Mouse (Mus musculus): ENCODE results near the gene Hoxb7. TPM values are rescaled to one million over a fixed set of nuclear protein-coding genes. Genes with fewer than 3 reads are reported as not detected.

The Hoxb7 gene
- polyA plus RNA-seq, 2 experiments: 2.7 to 4.4 TPM

DNA sequence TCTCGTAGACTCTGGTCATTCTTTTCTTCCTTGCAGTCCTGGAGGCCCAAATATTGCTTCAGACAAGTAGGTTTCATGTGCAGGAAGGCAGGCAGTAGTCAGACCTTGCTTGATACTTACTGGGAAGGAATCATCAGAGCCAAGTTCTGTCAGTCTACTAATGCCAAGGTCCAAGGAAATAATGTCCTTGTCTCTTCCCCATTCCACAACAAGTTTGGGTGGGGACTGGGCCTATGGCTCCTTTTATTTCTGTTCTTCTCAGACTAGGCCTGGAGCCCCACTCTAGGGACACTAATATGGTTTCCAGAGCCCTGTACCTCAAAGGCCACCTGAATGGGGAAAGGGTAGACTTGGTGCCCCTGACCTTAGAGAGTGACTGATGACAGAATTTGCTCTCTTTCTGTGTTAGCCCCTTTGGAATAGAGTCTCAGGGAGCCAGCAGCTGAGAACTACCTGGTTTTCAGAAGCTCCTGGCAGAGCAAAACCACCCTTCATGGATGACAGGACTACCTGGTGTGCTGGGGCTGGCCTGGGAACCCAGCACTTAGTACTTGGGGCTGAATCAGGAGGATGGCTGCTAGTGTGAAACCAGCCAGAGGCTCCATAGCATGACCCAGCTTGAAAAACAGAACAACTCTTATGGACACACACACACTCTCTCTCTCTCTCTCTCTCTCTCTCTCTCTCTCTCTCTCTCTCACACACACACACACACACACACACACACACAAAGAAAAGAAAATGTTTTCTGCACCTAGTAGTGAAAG is 2.2 kb downstream of the Hoxb7 start:
- Histone ChIP-seq H3K36me3 (ENCODE audit: control insufficient read depth, insufficient read depth, low read length) (no peaks in the 10 kb centered on the region), H3K27ac (replicated peaks; ENCODE audit: low read depth, low read length) (no peak overlapping the region), H3K4me3 (replicated peaks; ENCODE audit: low read length) (no peak overlapping the region), H3K9me3 (ENCODE audit: control insufficient read depth, low read length) (no peaks in the 10 kb centered on the region), H3K4me1 (ENCODE audit: control insufficient read depth, insufficient read depth, low read length) (peaks cover 4% of the 10 kb centered on the region; the same call in 1 of the 2 replicates), H3K4me2 (replicated peaks; ENCODE audit: low read depth, low read length, severe bottlenecking) (no peak overlapping the region), H3K27me3 (ENCODE audit: control insufficient read depth, insufficient read depth, low read length) (peaks cover 98% of the 10 kb centered on the region), H3K9ac (ENCODE audit: low read depth, low read length, severe bottlenecking) (no peak overlapping the region)
- TF ChIP-seq POLR2A (IDR thresholded peaks at IDR 0.05; ENCODE audit: borderline replicate concordance, extremely low read depth, insufficient read depth, insufficient read length): no peak
- 32% methylated on average over 1 of the region's 1 CpGs for WGBS
- no peak for ATAC-seq (ENCODE audit: low FRiP score, low read depth)
- no peak for DNase-seq (ENCODE audit: low spot score)

DNA sequence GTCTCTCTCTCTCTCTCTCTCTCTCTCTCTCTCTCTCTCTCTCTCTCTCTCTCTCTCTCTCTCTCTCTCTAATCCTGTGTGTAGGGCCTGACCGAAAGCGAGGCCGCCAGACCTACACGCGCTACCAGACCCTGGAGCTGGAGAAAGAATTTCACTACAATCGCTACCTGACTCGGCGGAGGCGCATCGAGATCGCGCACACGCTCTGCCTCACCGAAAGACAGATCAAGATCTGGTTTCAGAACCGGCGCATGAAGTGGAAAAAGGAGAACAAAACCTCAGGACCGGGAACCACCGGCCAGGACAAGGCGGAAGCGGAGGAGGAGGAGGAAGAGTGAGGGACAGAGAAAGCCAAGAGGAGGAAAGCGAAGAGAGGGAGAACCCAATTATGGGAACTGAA is 2.9 kb downstream of the Hoxb7 start:
- ATAC-seq (ENCODE audit: low FRiP score, low read depth) (no peak), DNase-seq (ENCODE audit: low spot score) (no peak)
- TF ChIP-seq POLR2A (IDR thresholded peaks at IDR 0.05; ENCODE audit: borderline replicate concordance, extremely low read depth, insufficient read depth, insufficient read length): no peak
- Histone ChIP-seq H3K4me3 (replicated peaks; ENCODE audit: low read length) (no peak overlapping the region), H3K27me3 (ENCODE audit: control insufficient read depth, insufficient read depth, low read length) (peaks cover 98% of the 10 kb centered on the region), H3K9ac (ENCODE audit: low read depth, low read length, severe bottlenecking) (no peak overlapping the region), H3K27ac (replicated peaks; ENCODE audit: low read depth, low read length) (no peak overlapping the region), H3K4me2 (replicated peaks; ENCODE audit: low read depth, low read length, severe bottlenecking) (no peak overlapping the region), H3K4me1 (ENCODE audit: control insufficient read depth, insufficient read depth, low read length) (peaks cover 2% of the 10 kb centered on the region; the same call in 1 of the 2 replicates), H3K36me3 (ENCODE audit: control insufficient read depth, insufficient read depth, low read length) (no peaks in the 10 kb centered on the region), H3K9me3 (ENCODE audit: control insufficient read depth, low read length) (no peaks in the 10 kb centered on the region)
- 28% methylated on average over 21 of the region's 21 CpGs for WGBS

DNA sequence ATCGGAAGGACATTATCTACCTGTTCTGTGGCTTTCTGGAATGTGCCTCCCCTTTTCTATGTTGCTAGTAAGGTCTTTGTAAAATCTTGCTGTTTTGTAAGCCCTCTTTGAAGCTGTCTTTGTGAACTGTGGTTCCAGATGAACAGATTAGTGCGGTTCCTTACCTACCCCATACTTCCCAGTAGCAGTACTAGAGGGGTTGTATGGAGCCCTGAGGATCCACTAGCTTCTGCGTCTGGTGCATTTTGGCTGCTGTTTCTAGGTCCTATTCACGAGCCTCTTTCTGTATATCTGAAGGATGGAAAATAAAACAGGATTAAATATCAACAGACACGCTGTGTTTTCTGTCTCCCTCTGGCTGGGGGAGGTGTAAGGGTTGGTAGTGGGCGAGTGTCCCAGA is 3.4 kb downstream of the Hoxb7 start:
- H3K9ac ChIP-seq (ENCODE audit: low read depth, low read length, severe bottlenecking): no peak overlapping the region
- H3K27ac ChIP-seq (replicated peaks; ENCODE audit: low read depth, low read length): no peak overlapping the region
- no peak for TF ChIP-seq POLR2A (IDR thresholded peaks at IDR 0.05; ENCODE audit: borderline replicate concordance, extremely low read depth, insufficient read depth, insufficient read length)
- no peaks in the 10 kb centered on the region for H3K36me3 ChIP-seq (ENCODE audit: control insufficient read depth, insufficient read depth, low read length)
- no peak for DNase-seq (ENCODE audit: low spot score)
- H3K27me3 ChIP-seq (ENCODE audit: control insufficient read depth, insufficient read depth, low read length): peaks cover 98% of the 10 kb centered on the region
- 42% methylated on average over 6 of the region's 6 CpGs for WGBS
- no peak for ATAC-seq (ENCODE audit: low FRiP score, low read depth)
- H3K4me2 ChIP-seq (replicated peaks; ENCODE audit: low read depth, low read length, severe bottlenecking): no peak overlapping the region
- no peaks in the 10 kb centered on the region for H3K9me3 ChIP-seq (ENCODE audit: control insufficient read depth, low read length)
- no peak overlapping the region for H3K4me3 ChIP-seq (replicated peaks; ENCODE audit: low read length)
- no peaks in the 10 kb centered on the region; the same call in 1 of the 2 replicates for H3K4me1 ChIP-seq (ENCODE audit: control insufficient read depth, insufficient read depth, low read length)

GRCm38 (mm10) chr11:96290705-96291355 is 4.4 kb downstream of the Hoxb7 start:
- DNase-seq (ENCODE audit: low spot score) (no peak), ATAC-seq (ENCODE audit: low FRiP score, low read depth) (no peak)
- TF ChIP-seq POLR2A (IDR thresholded peaks at IDR 0.05; ENCODE audit: borderline replicate concordance, extremely low read depth, insufficient read depth, insufficient read length): no peak
- Histone ChIP-seq H3K4me2 (replicated peaks; ENCODE audit: low read depth, low read length, severe bottlenecking) (no peak overlapping the region), H3K9ac (ENCODE audit: low read depth, low read length, severe bottlenecking) (no peak overlapping the region), H3K27ac (replicated peaks; ENCODE audit: low read depth, low read length) (no peak overlapping the region), H3K36me3 (ENCODE audit: control insufficient read depth, insufficient read depth, low read length) (no peaks in the 10 kb centered on the region), H3K4me1 (ENCODE audit: control insufficient read depth, insufficient read depth, low read length) (no peaks in the 10 kb centered on the region), H3K27me3 (ENCODE audit: control insufficient read depth, insufficient read depth, low read length) (peaks cover 99% of the 10 kb centered on the region), H3K9me3 (ENCODE audit: control insufficient read depth, low read length) (no peaks in the 10 kb centered on the region), H3K4me3 (replicated peaks; ENCODE audit: low read length) (no peak overlapping the region)
- WGBS: 21% methylated on average over 17 of the region's 17 CpGs

GRCm38 (mm10) chr11:96291681-96292564 is 5.5 kb downstream of the Hoxb7 start, which contains the start of gene Hoxb6:
Gene Hoxb6 (plus strand): TSS chr11:96292476.
- Histone ChIP-seq H3K27me3 (ENCODE audit: control insufficient read depth, insufficient read depth, low read length) (peaks cover 99% of the 10 kb centered on the region), H3K9me3 (ENCODE audit: control insufficient read depth, low read length) (no peaks in the 10 kb centered on the region), H3K4me1 (ENCODE audit: control insufficient read depth, insufficient read depth, low read length) (no peaks in the 10 kb centered on the region), H3K4me2 (replicated peaks; ENCODE audit: low read depth, low read length, severe bottlenecking) (0 out of 2 replicates have a peak within 1 kb of the TSS, but pooled peaks have one; percentile 3), H3K27ac (replicated peaks; ENCODE audit: low read depth, low read length) (no peak within 1 kb of the TSS), H3K4me3 (replicated peaks; ENCODE audit: low read length) (peak within 1 kb of the TSS; percentile 20), H3K36me3 (ENCODE audit: control insufficient read depth, insufficient read depth, low read length) (no peaks in the 10 kb centered on the region), H3K9ac (ENCODE audit: low read depth, low read length, severe bottlenecking) (no peak within 1 kb of the TSS)
- WGBS: 3% methylated on average over 22 of the region's 22 CpGs
- TF ChIP-seq POLR2A (IDR thresholded peaks at IDR 0.05; ENCODE audit: borderline replicate concordance, extremely low read depth, insufficient read depth, insufficient read length): no peak
- DNase-seq (ENCODE audit: low spot score) (no peak), ATAC-seq (ENCODE audit: low FRiP score, low read depth) (no peak)
